In the genomic region with DNA sequence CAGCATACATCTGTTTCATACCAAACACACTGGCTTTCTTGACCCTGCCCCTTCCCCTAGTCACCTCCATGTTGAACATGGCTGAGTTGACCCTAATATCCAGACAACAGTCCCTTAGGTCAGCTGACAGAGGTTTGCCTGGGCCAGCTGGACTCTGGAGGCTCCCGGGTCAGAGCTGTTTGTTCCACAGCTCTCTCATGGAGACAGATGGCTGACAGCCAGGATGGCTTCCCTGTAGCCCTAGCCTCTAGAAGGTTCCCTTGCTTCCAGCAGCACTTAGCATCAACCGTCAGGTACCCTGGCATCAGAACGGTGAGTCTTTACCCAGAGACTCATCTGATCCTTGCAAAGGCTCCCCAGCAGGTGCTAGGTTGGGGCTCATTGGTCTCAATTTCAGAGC, we compare ENCODE assay signal across 24 mouse cellular contexts. TPM values are rescaled to one million over a fixed set of nuclear protein-coding genes. Genes with fewer than 3 reads are reported as not detected.
A peak's percentile ranks its signal among the peaks of the same experiment; 100 is the strongest.
DNase-seq lines count a peak whose midpoint lies in the region; ATAC-seq and TF ChIP-seq lines count a peak whose summit lies in the region.
"Had no signal": no experiment of that assay in that cellular context is flagged by ENCODE, and none has a peak within 500 bp of the region (broad histone marks: within the 10 kb centered on the region; RNA-seq: fewer than 3 reads in every experiment).

No protein-coding gene starts in this region.

- H3K27ac ChIP-seq in heart, adult 2 months, result no peak overlapping the region
- H3K27ac ChIP-seq in heart, embryonic 11.5 days (ENCODE audit: low read depth, low read length), result no peak overlapping the region
- H3K27ac ChIP-seq: embryonic facial prominence, embryonic 15.5 days; forebrain, embryonic 15.5 days; hindbrain, embryonic 12.5 days; left cerebral cortex, adult 2 months; liver, embryonic 14.5 days; lung, embryonic 15.5 days; macrophage; midbrain, embryonic 15.5 days; neural tube, embryonic 12.5 days had no signal

- H3K27me3 ChIP-seq in heart, adult 2 months (ENCODE audit: control insufficient read depth, insufficient read depth, low read length), result no peaks in the 10 kb centered on the region
- no peaks in the 10 kb centered on the region for H3K27me3 ChIP-seq in heart, embryonic 11.5 days (ENCODE audit: control insufficient read depth, insufficient read depth, low read length)
- H3K27me3 ChIP-seq: embryonic facial prominence, embryonic 15.5 days; forebrain, embryonic 15.5 days; hindbrain, embryonic 12.5 days; lung, embryonic 15.5 days; midbrain, embryonic 15.5 days; neural tube, embryonic 12.5 days had no signal

- intact Hi-C loops in heart, adult 2 months (cut with DNase I), result no loop called here
- intact Hi-C loops in heart, postnatal 10 days (cut with DNase I), result no loop called here

- no peak overlapping the region for H3K4me3 ChIP-seq in heart, adult 2 months
- no peak overlapping the region for H3K4me3 ChIP-seq in heart, embryonic 11.5 days (ENCODE audit: low read depth, low read length)
- H3K4me3 ChIP-seq: embryonic facial prominence, embryonic 15.5 days; forebrain, embryonic 15.5 days; hindbrain, embryonic 12.5 days; left cerebral cortex, adult 2 months; lung, embryonic 15.5 days; midbrain, embryonic 15.5 days; neural tube, embryonic 12.5 days had no signal

- ATAC-seq in heart, embryonic 11.5 days (replicated peaks; ENCODE audit: insufficient number of reproducible peaks, low FRiP score, low TSS enrichment), result no peak
- ATAC-seq: CD4-positive, CD25-positive, alpha-beta regulatory T cell, adult 4 months; forebrain, embryonic 15.5 days; intestine, postnatal 0 days; midbrain, embryonic 15.5 days had no signal

- no peaks in the 10 kb centered on the region for H3K9me3 ChIP-seq in heart, embryonic 11.5 days (replicated peaks; ENCODE audit: control insufficient read depth, low read length)
- H3K9me3 ChIP-seq: embryonic facial prominence, embryonic 15.5 days; forebrain, embryonic 15.5 days; lung, embryonic 15.5 days; midbrain, embryonic 15.5 days; neural tube, embryonic 12.5 days had no signal

- TF ChIP-seq CTCF in heart, adult 2 months (IDR thresholded peaks at IDR 0.05), result no peak

- no peak for TF ChIP-seq POLR2A in heart, adult 2 months (IDR thresholded peaks at IDR 0.05; ENCODE audit: insufficient read depth, low read depth, low read length)

- 46% methylated on average over 3 of the region's 3 CpGs for WGBS in heart, adult 2 months
- WGBS in heart, embryonic 11.5 days (ENCODE audit: insufficient replicate concordance), result 77% methylated on average over 3 of the region's 3 CpGs

- DNase-seq in cerebellum, postnatal 14 days, result peak; percentile 46 to 56
- DNase-seq in cerebellum, postnatal 36 days, result no peak
- DNase-seq in heart, adult 2 months, result peak; percentile 58 to 64
- peak; percentile 42 for DNase-seq in brain, adult 2 months (ENCODE audit: low read depth, low spot score)
- DNase-seq in heart, postnatal 10 days, result peak; percentile 60 to 73
- no peak for DNase-seq in urinary bladder, postnatal 36 days (ENCODE audit: low spot score in 2 of 2)
- no peak for DNase-seq in right cerebral cortex, postnatal 25 days
- DNase-seq: adrenal gland, postnatal 25 days; cerebellum, adult 11-12 months; kidney, postnatal 4 days; layer of hippocampus, adult 9-11 months; retina, postnatal 1 day had no signal

- no peaks in the 10 kb centered on the region for H3K79me2 ChIP-seq in heart, adult 2 months (replicated peaks; ENCODE audit: control insufficient read depth, insufficient read depth, low read length)

- H3K9ac ChIP-seq in heart, adult 2 months (ENCODE audit: low read depth, low read length), result no peak overlapping the region
- H3K9ac ChIP-seq in heart, embryonic 11.5 days (ENCODE audit: low read depth, low read length), result no peak overlapping the region
- H3K9ac ChIP-seq: embryonic facial prominence, embryonic 15.5 days; forebrain, embryonic 15.5 days; hindbrain, embryonic 12.5 days; liver, embryonic 14.5 days; lung, embryonic 15.5 days; midbrain, embryonic 15.5 days; neural tube, embryonic 12.5 days had no signal

- TF ChIP-seq EP300 in heart, adult 2 months (IDR thresholded peaks at IDR 0.05; ENCODE audit: insufficient read depth, low read depth, low read length), result no peak

- no peak overlapping the region for H3K4me2 ChIP-seq in heart, embryonic 11.5 days
- H3K4me2 ChIP-seq: embryonic facial prominence, embryonic 15.5 days; forebrain, embryonic 15.5 days; hindbrain, embryonic 12.5 days; lung, embryonic 15.5 days; midbrain, embryonic 15.5 days; neural tube, embryonic 12.5 days had no signal

- no peaks in the 10 kb centered on the region for H3K36me3 ChIP-seq in heart, adult 2 months (ENCODE audit: control insufficient read depth, insufficient read depth, low read length)
- no peaks in the 10 kb centered on the region; the same call in 1 of the 2 replicates for H3K36me3 ChIP-seq in heart, embryonic 11.5 days (ENCODE audit: control insufficient read depth, insufficient read depth, low read length)
- H3K36me3 ChIP-seq: embryonic facial prominence, embryonic 15.5 days; forebrain, embryonic 15.5 days; hindbrain, embryonic 12.5 days; lung, embryonic 15.5 days; midbrain, embryonic 15.5 days; neural tube, embryonic 12.5 days had no signal

- H3K4me1 ChIP-seq in heart, adult 2 months (ENCODE audit: control insufficient read depth, insufficient read depth, low read length), result peaks cover 18% of the 10 kb centered on the region
- peaks cover 27% of the 10 kb centered on the region for H3K4me1 ChIP-seq in heart, embryonic 11.5 days (ENCODE audit: control insufficient read depth, insufficient read depth, low read length)
- H3K4me1 ChIP-seq: neural tube, embryonic 12.5 days had no signal

RNA-seq across cellular contexts. Expression of gene Selenon, which starts 58.6 kb away (rescaled TPM):
- total RNA-seq in heart, adult 2 months (2021), result 10 to 100 TPM; 18.6 to 19.9 TPM
- 22.5 and 23.6 TPM in 2 replicates for polyA plus RNA-seq in heart, adult 2 months (2012; rRNA removed)
- 22.4 and 25.3 TPM in 2 replicates for polyA plus RNA-seq in heart, embryonic 11.5 days (2014; fragmentation: Nextera tagmentation; extraction: Ambion mirVana)
- 10 to 100 TPM; 38.2 to 45.2 TPM for total RNA-seq in heart, postnatal 10 days (2021)

Comparison
In these comparisons a context has a peak if more than half of its experiments do, and no peak if none do; other contexts are left out.
1. DNase-seq: peak in cerebellum, postnatal 14 days (2 of 2), heart, adult 2 months (2 of 2), brain, adult 2 months (single experiment) and heart, postnatal 10 days (2 of 2); none in cerebellum, postnatal 36 days (0 of 2), urinary bladder, postnatal 36 days (0 of 2) and right cerebral cortex, postnatal 25 days (single experiment).